Mouse (Mus musculus): ENCODE measurements around the gene Prr22. TPM values are rescaled to one million over a fixed set of nuclear protein-coding genes. Genes with fewer than 3 reads are reported as not detected.

The Prr22 gene
- polyA plus RNA-seq, 1 experiment from 2014 or later = 1.7 TPM

GRCm38 (mm10) chr17:56818067-56818636, 48.1 kb downstream of the Prr22 start:
- Histone ChIP-seq H3K9ac (replicated peaks) (no peak overlapping the region), H3K27ac (no peak overlapping the region)

GRCm38 (mm10) chr17:56819032-56819545, 49.0 kb downstream of the Prr22 start:
- WGBS = 61% methylated on average over 6 of the region's 6 CpGs
- no peak for ATAC-seq
- H3K4me3 ChIP-seq (replicated peaks) = no peak overlapping the region
- no peak overlapping the region for H3K9ac ChIP-seq (replicated peaks)
- peaks cover 27% of the 10 kb centered on the region for H3K27me3 ChIP-seq
- no peaks in the 10 kb centered on the region for H3K36me3 ChIP-seq
- H3K4me1 ChIP-seq (replicated peaks) = peaks cover 24% of the 10 kb centered on the region
- H3K9me3 ChIP-seq = no peaks in the 10 kb centered on the region
- H3K4me2 ChIP-seq (replicated peaks) = no peak overlapping the region
- H3K27ac ChIP-seq = no peak overlapping the region

More at GRCm38 (mm10) chr17:56818067-56818636, 48.1 kb downstream of the Prr22 start:
- no peak for ATAC-seq
- no peak overlapping the region for H3K4me3 ChIP-seq (replicated peaks)
- no peak overlapping the region for H3K4me2 ChIP-seq (replicated peaks)
- peaks cover 32% of the 10 kb centered on the region for H3K27me3 ChIP-seq
- no peaks in the 10 kb centered on the region for H3K9me3 ChIP-seq
- peaks cover 33% of the 10 kb centered on the region for H3K4me1 ChIP-seq (replicated peaks)
- no peaks in the 10 kb centered on the region for H3K36me3 ChIP-seq
- 35% methylated on average over 11 of the region's 11 CpGs for WGBS

GRCm38 (mm10) chr17:56819694-56820111, 49.7 kb downstream of the Prr22 start:
- WGBS = 79% methylated on average over 8 of the region's 8 CpGs
- peaks cover 27% of the 10 kb centered on the region for H3K27me3 ChIP-seq
- no peak overlapping the region for H3K4me2 ChIP-seq (replicated peaks)
- no peak overlapping the region for H3K9ac ChIP-seq (replicated peaks)
- no peaks in the 10 kb centered on the region for H3K9me3 ChIP-seq
- peak; percentile 35; the same call in 1 of the 2 replicates for ATAC-seq
- no peak overlapping the region for H3K27ac ChIP-seq
- H3K4me1 ChIP-seq (replicated peaks) = peaks cover 20% of the 10 kb centered on the region
- no peak overlapping the region for H3K4me3 ChIP-seq (replicated peaks)
- no peaks in the 10 kb centered on the region for H3K36me3 ChIP-seq

Other genes starting within 250 kb of the Prr22 start
- gene Gm20219, start 215.9 kb upstream of the Prr22 start, polyA plus RNA-seq (2015; fragmentation: Nextera tagmentation; extraction: Ambion mirVana) = 0.90 and 1.3 TPM in 2 replicates
- gene Safb2, start 185.7 kb upstream of the Prr22 start, polyA plus RNA-seq (2015; fragmentation: Nextera tagmentation; extraction: Ambion mirVana) = 74.1 and 89.0 TPM in 2 replicates
- 112 and 127 TPM in 2 replicates for gene Safb, start 185.4 kb upstream of the Prr22 start, polyA plus RNA-seq (2015; fragmentation: Nextera tagmentation; extraction: Ambion mirVana)
- gene 2410015M20Rik, start 160.5 kb upstream of the Prr22 start, polyA plus RNA-seq (2015; fragmentation: Nextera tagmentation; extraction: Ambion mirVana) = 198 and 199 TPM in 2 replicates
- 1,197 and 1,215 TPM in 2 replicates for gene Rpl36, start 156.8 kb upstream of the Prr22 start, polyA plus RNA-seq (2015; fragmentation: Nextera tagmentation; extraction: Ambion mirVana)
- 40.9 and 43.4 TPM in 2 replicates for gene Lonp1, start 143.4 kb upstream of the Prr22 start, polyA plus RNA-seq (2015; fragmentation: Nextera tagmentation; extraction: Ambion mirVana)
- gene Catsperd, start 142.1 kb upstream of the Prr22 start, polyA plus RNA-seq (2015; fragmentation: Nextera tagmentation; extraction: Ambion mirVana) = 1.8 and 2.0 TPM in 2 replicates
- 108 and 109 TPM in 2 replicates for gene Ranbp3, start 97.0 kb upstream of the Prr22 start, polyA plus RNA-seq (2015; fragmentation: Nextera tagmentation; extraction: Ambion mirVana)
- gene Ndufa11, start 52.5 kb upstream of the Prr22 start, polyA plus RNA-seq (2015; fragmentation: Nextera tagmentation; extraction: Ambion mirVana) = 465 and 479 TPM in 2 replicates
- 15.5 and 18.2 TPM in 2 replicates for gene Vmac, start 52.2 kb upstream of the Prr22 start, polyA plus RNA-seq (2015; fragmentation: Nextera tagmentation; extraction: Ambion mirVana)
- gene Nrtn, start 12.7 kb upstream of the Prr22 start, polyA plus RNA-seq (2015; fragmentation: Nextera tagmentation; extraction: Ambion mirVana) = 2.9 and 4.0 TPM in 2 replicates
- 63.7 TPM in 2 replicates for gene Dus3l, start 5.5 kb upstream of the Prr22 start, polyA plus RNA-seq (2015; fragmentation: Nextera tagmentation; extraction: Ambion mirVana)
- 4.0 and 6.3 TPM in 2 replicates for gene Rfx2, start 60.8 kb downstream of the Prr22 start, polyA plus RNA-seq (2015; fragmentation: Nextera tagmentation; extraction: Ambion mirVana)
- not detected in 2 replicates for gene Acsbg2, start 104.2 kb downstream of the Prr22 start, polyA plus RNA-seq (2015; fragmentation: Nextera tagmentation; extraction: Ambion mirVana)
- 0.43 and 0.74 TPM in 2 replicates for gene 1700061G19Rik, start 105.2 kb downstream of the Prr22 start, polyA plus RNA-seq (2015; fragmentation: Nextera tagmentation; extraction: Ambion mirVana)
- gene Mllt1, start 165.2 kb downstream of the Prr22 start, polyA plus RNA-seq (2015; fragmentation: Nextera tagmentation; extraction: Ambion mirVana) = 74.6 and 90.0 TPM in 2 replicates
- gene Acer1, start 211.9 kb downstream of the Prr22 start, polyA plus RNA-seq (2015; fragmentation: Nextera tagmentation; extraction: Ambion mirVana) = not detected in 2 replicates
- gene Clpp, start 220.1 kb downstream of the Prr22 start, polyA plus RNA-seq (2015; fragmentation: Nextera tagmentation; extraction: Ambion mirVana) = 168 and 174 TPM in 2 replicates
- 40.2 and 45.5 TPM in 2 replicates for gene Alkbh7, start 227.1 kb downstream of the Prr22 start, polyA plus RNA-seq (2015; fragmentation: Nextera tagmentation; extraction: Ambion mirVana)
- 0.64 TPM in 1 of 2 replicates, not detected in the other for gene Pspn, start 229.8 kb downstream of the Prr22 start, polyA plus RNA-seq (2015; fragmentation: Nextera tagmentation; extraction: Ambion mirVana)
- 68.0 and 74.8 TPM in 2 replicates for gene Gtf2f1, start 241.0 kb downstream of the Prr22 start, polyA plus RNA-seq (2015; fragmentation: Nextera tagmentation; extraction: Ambion mirVana)
- gene Gm17949, start 241.2 kb downstream of the Prr22 start, polyA plus RNA-seq (2015; fragmentation: Nextera tagmentation; extraction: Ambion mirVana) = 0.28 and 0.75 TPM in 2 replicates

Measured in midbrain, embryonic 13.5 days (tissue).